Mouse (Mus musculus) E14TG2a.4 (cell line): ENCODE measurements around the gene Ddx1.

Source experiments
- H3K27me3 ChIP-seq: 2 replicates; pipeline ENCODE4 v1.6.1; 2014; ENCODE audit warnings: low read length, control low read depth; ENCODE audit not compliant: insufficient read depth
- H3K36me3 ChIP-seq: 2 replicates; pipeline ENCODE4 v1.6.1; 2014; ENCODE audit warnings: low read length, control low read depth; ENCODE audit not compliant: insufficient read depth
- H3K4me1 ChIP-seq: replicated peaks from 2 replicates; pipeline ENCODE4 v1.6.1; 2014; ENCODE audit warnings: low read depth, low read length, control low read depth
- H3K4me3 ChIP-seq: replicated peaks from 2 replicates; pipeline ENCODE4 v1.5.1; 2014; ENCODE audit warnings: mild to moderate bottlenecking, low read length
- H3K9me3 ChIP-seq: 2 replicates; pipeline ENCODE4 v1.6.1; 2014; ENCODE audit warnings: low read length, control low read depth
- CTCF ChIP-seq: conservative IDR thresholded peaks from 2 replicates; pipeline ENCODE4 v1.5.1; 2014; ENCODE audit warnings: low read length
- NANOG ChIP-seq: IDR thresholded peaks from 2 replicates; pipeline ENCODE4 v1.6.1; 2014; ENCODE audit warnings: borderline replicate concordance, low read length, mixed read lengths
- POU5F1 ChIP-seq: IDR thresholded peaks from 2 replicates; pipeline ENCODE4 v1.6.1; 2014; ENCODE audit warnings: low read length, borderline replicate concordance

Gene Ddx1

DNA sequence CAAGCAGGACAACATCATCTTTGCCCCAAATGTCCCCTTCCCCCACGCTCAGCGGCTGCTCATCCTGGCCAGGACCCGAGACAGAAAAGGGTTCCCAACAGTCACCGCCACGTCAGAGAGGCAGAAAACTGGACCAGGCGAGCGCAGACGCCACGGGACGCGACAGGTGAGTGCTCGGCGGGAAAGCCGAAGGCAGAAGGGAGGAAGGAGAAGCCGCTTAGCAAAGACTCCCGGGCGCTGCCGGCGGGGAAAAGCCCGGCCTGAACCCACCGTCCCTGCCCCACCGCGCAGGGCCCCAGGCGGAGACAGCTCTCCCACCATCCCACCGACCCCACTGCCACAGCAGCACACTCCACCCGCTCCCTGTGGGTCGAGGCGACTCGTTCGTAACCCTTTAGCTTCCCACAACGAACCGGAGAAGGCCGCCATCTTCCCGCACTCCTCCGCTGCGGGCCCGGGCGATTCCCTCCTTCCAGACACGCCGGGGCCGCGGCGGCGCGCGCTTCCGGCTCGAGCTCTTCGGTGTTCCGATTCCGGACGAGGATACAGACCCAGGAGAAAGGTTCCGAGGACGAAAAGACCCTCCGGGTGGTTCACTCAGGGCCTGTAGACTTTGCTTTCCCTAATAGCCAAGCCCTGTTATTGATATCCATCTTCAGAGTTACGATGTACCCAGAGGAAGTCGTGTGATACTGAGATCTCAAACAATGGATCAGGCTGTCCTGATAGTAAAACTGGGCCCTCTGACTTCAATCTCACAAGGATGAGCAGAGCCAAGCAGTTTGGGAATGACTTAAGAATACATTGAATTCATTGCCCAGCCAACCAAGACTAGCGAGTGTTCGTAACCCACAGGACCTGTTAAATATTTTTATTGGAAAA, at the start of gene Ddx1:
Ddx1 (minus strand) TSS at position 523 of the 882 bp plus-strand sequence.
- H3K36me3 ChIP-seq, result peaks cover 25% of the 10 kb centered on the region
- 0 out of 2 replicates have a peak, but pooled peaks cover 4% of the 10 kb centered on the region for H3K27me3 ChIP-seq
- TF ChIP-seq CTCF, result no peak
- TF ChIP-seq NANOG, result no peak
- no peak for TF ChIP-seq POU5F1
- H3K9me3 ChIP-seq, result no peaks in the 10 kb centered on the region
- peak within 1 kb of the TSS; percentile 96 for H3K4me3 ChIP-seq
- peaks cover 15% of the 10 kb centered on the region for H3K4me1 ChIP-seq

DNA sequence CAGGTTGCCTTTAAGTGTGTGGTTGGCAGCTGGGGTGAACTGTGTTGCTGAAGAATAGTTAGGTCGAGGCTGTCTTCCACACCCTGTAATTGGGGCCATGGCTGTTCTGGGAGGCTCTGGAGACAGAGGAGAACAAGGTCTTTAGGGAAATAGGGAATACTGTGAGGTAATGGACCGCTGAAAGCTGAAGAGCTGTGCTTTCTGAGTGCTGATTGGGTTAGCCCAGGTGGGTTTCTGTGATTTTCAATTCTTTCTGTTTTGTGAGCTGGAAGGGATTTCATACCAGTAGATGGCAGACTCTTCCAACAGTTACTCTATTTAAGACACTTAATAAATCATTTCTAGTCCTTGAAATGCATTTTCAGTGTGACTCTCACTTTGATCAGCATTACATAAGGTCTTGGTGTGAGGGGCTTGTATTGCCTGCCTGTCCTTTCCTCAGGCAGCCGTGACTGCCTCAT, 44.4 kb upstream of the Ddx1 start:
- Histone ChIP-seq H3K4me1 (no peaks in the 10 kb centered on the region; the same call in 1 of the 2 replicates), H3K27me3 (no peaks in the 10 kb centered on the region), H3K4me3 (no peak overlapping the region), H3K36me3 (no peaks in the 10 kb centered on the region), H3K9me3 (no peaks in the 10 kb centered on the region)
- TF ChIP-seq CTCF, result no peak
- TF ChIP-seq NANOG, result no peak
- no peak for TF ChIP-seq POU5F1

DNA sequence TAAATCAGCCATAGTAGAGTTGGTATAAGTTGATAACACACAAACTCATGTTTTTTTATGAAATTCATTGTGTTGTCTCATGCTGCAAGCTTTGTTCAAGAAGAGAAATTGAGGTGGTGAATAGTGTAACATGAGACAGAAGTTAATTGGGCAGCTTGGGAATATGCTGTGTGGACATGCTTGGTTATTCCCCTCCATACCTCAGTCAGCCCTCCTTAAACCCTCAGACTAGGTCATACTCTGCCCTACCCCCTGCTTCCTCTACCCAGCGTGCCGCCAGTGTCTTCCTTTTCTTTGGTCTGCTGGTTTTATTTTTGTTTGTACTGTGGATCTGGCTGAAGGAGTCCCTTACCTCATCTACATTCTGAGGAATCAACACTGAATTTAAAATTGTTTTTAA, 42.4 kb upstream of the Ddx1 start:
- Histone ChIP-seq H3K4me3 (no peak overlapping the region), H3K4me1 (no peaks in the 10 kb centered on the region), H3K9me3 (no peaks in the 10 kb centered on the region), H3K36me3 (no peaks in the 10 kb centered on the region), H3K27me3 (no peaks in the 10 kb centered on the region)
- no peak for TF ChIP-seq POU5F1
- TF ChIP-seq CTCF, result no peak
- TF ChIP-seq NANOG, result no peak

DNA sequence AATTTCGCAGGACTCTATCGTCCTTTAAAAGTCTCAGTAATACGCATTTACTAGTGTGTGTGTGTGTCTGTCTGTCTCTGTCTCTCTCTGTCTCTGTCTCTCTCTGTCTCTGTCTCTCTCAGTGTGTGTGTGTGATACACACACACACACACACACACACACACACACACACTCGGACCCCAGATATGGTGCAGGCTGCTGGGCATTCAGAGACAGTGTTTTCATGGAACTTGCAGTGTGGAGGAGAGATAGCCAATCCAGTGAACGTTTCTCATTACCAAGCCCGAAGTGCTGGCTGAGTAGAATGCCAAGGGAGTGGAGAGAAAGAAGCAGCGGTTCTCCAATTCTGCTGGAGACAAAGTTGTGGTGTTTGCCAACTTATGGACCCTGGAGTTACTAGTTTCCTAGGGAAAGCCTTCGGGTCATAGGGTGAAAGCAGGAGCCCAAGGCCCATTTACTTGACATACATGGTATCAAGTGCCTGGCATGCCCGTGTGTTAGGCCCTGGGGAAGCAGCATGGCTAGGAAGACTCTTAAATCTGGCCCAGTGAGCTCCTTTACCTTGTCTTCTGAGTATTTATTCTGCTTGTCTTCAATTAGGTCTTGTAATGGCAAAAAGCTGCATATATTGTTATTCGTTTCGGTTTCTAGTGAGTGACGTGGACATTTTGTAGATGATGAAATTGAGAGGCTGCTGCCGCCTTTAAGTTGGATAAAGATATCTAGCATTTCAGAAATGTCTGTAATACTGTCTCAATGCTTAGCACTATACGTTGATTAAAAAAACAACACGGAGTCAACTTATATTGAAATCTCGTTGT, 20.8 kb upstream of the Ddx1 start:
- peaks cover 4% of the 10 kb centered on the region; the same call in 1 of the 2 replicates for H3K36me3 ChIP-seq
- TF ChIP-seq CTCF, result no peak
- TF ChIP-seq NANOG, result no peak
- TF ChIP-seq POU5F1, result no peak
- peaks cover 17% of the 10 kb centered on the region for H3K4me1 ChIP-seq
- no peaks in the 10 kb centered on the region for H3K9me3 ChIP-seq
- H3K4me3 ChIP-seq, result peak overlapping the region; percentile 96
- H3K27me3 ChIP-seq, result no peaks in the 10 kb centered on the region

DNA sequence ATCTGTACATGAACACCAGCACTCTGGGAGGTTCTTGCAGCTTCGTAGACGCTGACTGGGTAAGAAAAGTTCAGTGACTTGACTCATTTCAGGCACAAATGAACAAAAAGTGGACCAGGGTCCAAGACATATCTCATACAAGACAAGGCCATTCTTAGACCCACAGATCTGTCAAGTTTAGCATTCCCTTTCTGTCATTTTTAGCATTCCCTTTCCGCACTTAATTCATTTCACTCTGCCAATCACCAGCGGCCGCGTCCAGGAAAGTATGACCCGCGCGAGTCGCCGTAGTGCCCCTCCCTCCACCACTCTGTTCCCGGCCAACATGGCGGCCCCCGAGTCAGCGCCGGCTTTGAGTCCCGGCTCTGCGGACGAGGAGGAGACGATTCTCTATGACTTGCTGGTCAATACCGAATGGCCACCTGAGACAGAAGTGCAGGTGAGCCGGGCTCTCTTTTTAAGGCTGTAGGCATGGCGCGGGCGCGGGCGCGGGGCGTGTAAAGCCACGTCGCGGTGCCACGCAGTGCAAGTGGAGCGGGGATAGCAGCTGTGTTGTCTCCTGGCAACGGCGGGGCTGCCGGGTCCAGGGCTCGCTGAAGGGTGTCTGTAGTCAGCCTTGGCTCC, 19.9 kb upstream of the Ddx1 start, which contains the start of gene Nbas:
Nbas (plus strand) TSS at position 308 of the 624 bp plus-strand sequence.
- Histone ChIP-seq H3K9me3 (no peaks in the 10 kb centered on the region), H3K27me3 (peaks cover 1% of the 10 kb centered on the region; the same call in 1 of the 2 replicates), H3K4me3 (peak within 1 kb of the TSS; percentile 96), H3K4me1 (peaks cover 17% of the 10 kb centered on the region), H3K36me3 (no peaks in the 10 kb centered on the region)
- no peak for TF ChIP-seq POU5F1
- no peak for TF ChIP-seq NANOG
- no peak for TF ChIP-seq CTCF

DNA sequence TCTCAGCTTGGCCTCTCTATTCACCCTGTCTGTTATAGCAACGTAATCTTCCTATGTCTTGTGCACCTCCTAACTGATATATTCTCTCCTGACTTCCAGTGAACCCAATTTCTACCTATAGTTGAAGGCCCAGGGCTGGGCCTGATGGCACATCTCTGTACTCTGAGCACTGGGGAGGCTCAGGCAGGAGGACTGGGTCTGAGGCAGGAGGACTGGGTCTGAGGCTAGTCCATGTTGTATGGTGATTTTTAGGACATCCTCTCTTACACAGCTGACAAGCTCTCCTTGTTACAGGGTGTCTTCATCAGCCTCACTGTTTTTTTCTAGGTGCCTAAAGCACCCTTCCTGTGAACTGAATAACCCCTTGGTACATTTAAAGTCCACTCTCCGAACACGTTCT, 19.4 kb upstream of the Ddx1 start:
- no peaks in the 10 kb centered on the region for H3K36me3 ChIP-seq
- H3K27me3 ChIP-seq, result peaks cover 2% of the 10 kb centered on the region; the same call in 1 of the 2 replicates
- H3K4me1 ChIP-seq, result peaks cover 17% of the 10 kb centered on the region
- H3K9me3 ChIP-seq, result no peaks in the 10 kb centered on the region
- TF ChIP-seq NANOG (no peak), POU5F1 (no peak), CTCF (no peak)
- peak overlapping the region; percentile 96 for H3K4me3 ChIP-seq

DNA sequence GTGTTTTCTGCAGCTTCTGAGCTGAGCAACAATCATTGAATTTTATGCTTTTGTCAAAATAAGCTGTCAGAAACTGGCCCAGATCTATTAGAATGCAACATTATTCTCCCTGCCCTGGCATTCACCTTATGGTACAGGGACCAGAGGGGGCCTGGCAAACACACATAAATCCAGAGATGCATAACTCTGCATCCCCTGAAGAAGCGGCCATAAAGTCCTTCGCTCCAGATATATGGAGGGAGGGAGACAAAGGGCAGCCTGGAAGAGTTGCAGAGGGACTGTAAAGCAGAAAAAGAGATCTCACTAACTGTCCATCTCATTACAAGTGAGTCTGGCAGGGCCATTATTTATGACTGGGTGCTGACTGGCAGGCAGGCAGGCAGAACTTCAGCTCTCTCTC, 6.7 kb upstream of the Ddx1 start:
- H3K4me3 ChIP-seq, result no peak overlapping the region
- peaks cover 3% of the 10 kb centered on the region; the same call in 1 of the 2 replicates for H3K4me1 ChIP-seq
- H3K27me3 ChIP-seq, result peaks cover 15% of the 10 kb centered on the region
- H3K36me3 ChIP-seq, result no peaks in the 10 kb centered on the region
- no peaks in the 10 kb centered on the region for H3K9me3 ChIP-seq
- TF ChIP-seq POU5F1, result no peak
- TF ChIP-seq NANOG, result no peak
- no peak for TF ChIP-seq CTCF
